Mouse (Mus musculus) stomach, embryonic 15.5 days (tissue): ENCODE data around the gene Bcl6b. TPM values are rescaled to one million over a fixed set of nuclear protein-coding genes. Genes with fewer than 3 reads are reported as not detected.

Experiments used
- ATAC-seq: fragments of 200-750 bp; cut with Nextera tagmentation; 2 replicates; pipeline ENCODE4 v1.8.0; 2017; ENCODE audit warnings: low read depth, moderate number of reproducible peaks, moderate TSS enrichment; ENCODE audit not compliant: insufficient read depth, low FRiP score
- H3K27ac ChIP-seq: fragments of 300-500 bp; sonication (generic); 2 replicates; pipeline ENCODE4 v1.5.1; 2015; ENCODE audit warnings: mild to moderate bottlenecking, inconsistent platforms
- H3K27me3 ChIP-seq: fragments of 300-500 bp; sonication (generic); replicated peaks from 2 replicates; pipeline ENCODE4 v1.6.1; 2015; ENCODE audit warnings: inconsistent platforms
- H3K36me3 ChIP-seq: fragments of 300-500 bp; sonication (generic); 2 replicates; pipeline ENCODE4 v1.6.1; 2015; ENCODE audit warnings: inconsistent platforms
- H3K4me1 ChIP-seq: fragments of 300-500 bp; sonication (generic); 2 replicates; pipeline ENCODE4 v1.6.1; 2015; ENCODE audit warnings: inconsistent platforms
- H3K4me2 ChIP-seq: fragments of 300-500 bp; sonication (generic); 2 replicates; pipeline ENCODE4 v1.6.1; 2015; ENCODE audit warnings: mild to moderate bottlenecking, inconsistent platforms
- H3K4me3 ChIP-seq: fragments of 300-500 bp; sonication (generic); replicated peaks from 2 replicates; pipeline ENCODE4 v1.5.1; 2015; ENCODE audit warnings: inconsistent platforms
- H3K9ac ChIP-seq: fragments of 300-500 bp; sonication (generic); 2 replicates; pipeline ENCODE4 v1.6.1; 2015; ENCODE audit warnings: inconsistent platforms
- H3K9me3 ChIP-seq: fragments of 300-500 bp; sonication (generic); 2 replicates; pipeline ENCODE4 v1.6.1; 2016; ENCODE audit warnings: inconsistent platforms
- WGBS: fragments of 180-500 bp; shearing (Covaris S2); methylation state at CpG from one replicate; pipeline ENCODE4 v1.1.7; 2015; 5-methylcytosine and 5-hydroxymethylcytosine counted together
- polyA plus RNA-seq: library from polyadenylated mRNA; unstranded; fragments of >200 nt; fragmentation: Nextera tagmentation; extraction: Ambion mirVana; gene quantifications from 2 replicates; pipeline ENCODE4 v1.2.1, GENCODE M21; 2015

Gene Bcl6b
- polyA plus RNA-seq, 1 experiment from 2014 or later = 10.9 TPM

DNA sequence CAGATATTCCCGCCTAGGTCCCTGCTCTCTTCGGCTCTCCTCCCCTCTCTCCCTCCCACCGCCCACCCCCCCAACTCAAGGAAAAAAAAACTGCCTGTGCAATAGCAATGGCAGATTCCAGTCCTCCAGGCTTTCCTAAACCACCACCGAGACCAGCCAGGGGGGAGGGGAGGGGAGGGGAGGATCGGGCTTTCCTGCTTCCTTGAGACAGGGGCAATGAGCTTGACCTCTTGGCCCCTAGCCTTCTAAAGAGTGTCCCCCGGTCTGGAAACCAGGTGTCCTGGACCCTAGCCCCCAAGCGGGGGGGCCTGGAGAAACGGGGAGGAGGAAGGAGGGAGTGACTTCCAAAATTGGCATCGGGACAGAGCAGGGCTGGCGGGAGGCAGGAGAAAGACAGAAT lies 2.9 kb upstream of the Bcl6b start:
- Histone ChIP-seq H3K4me1 (peaks cover 40% of the 10 kb centered on the region), H3K27me3 (peaks cover 13% of the 10 kb centered on the region), H3K27ac (0 out of 2 replicates have a peak overlapping the region, but pooled peaks have one; percentile 35), H3K4me2 (peak overlapping the region; percentile 54), H3K4me3 (peak overlapping the region; percentile 37), H3K36me3 (0 out of 2 replicates have a peak, but pooled peaks cover 6% of the 10 kb centered on the region), H3K9ac (no peak overlapping the region; the same call in 1 of the 2 replicates), H3K9me3 (no peaks in the 10 kb centered on the region)
- ATAC-seq = no peak
- WGBS = 7% methylated on average over 9 of the region's 10 CpGs

DNA sequence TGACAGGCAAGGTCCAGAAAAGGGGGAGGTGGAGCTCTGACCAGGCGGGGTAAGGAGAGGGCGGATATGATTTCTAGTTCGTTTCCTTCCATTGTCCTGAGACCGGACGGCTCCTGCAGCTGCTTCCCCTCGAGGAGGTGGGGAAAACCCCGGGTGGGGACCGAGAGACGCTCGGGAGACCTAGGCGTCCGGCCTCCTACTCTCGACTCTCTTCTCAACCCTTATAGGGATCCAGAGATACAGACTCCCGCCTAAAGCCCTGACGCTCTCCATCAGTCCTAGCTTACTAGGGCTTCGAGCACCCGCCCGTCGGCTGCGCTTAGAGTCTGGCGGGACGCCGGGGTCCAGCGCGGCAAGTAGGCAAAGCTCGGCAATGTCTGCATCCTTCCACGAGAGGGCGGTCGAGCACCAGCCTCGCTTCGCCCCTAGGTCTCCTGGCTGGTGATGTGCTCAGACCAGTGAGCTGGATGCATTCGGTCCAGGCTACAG lies 685 bp upstream of the Bcl6b start:
- ATAC-seq = peak; percentile 47
- peaks cover 25% of the 10 kb centered on the region for H3K27me3 ChIP-seq
- H3K4me2 ChIP-seq = peak overlapping the region; percentile 58
- 0 out of 2 replicates have a peak, but pooled peaks cover under 1% of the 10 kb centered on the region for H3K36me3 ChIP-seq
- H3K4me1 ChIP-seq = peaks cover 40% of the 10 kb centered on the region
- peak overlapping the region; percentile 81 for H3K27ac ChIP-seq
- no peak overlapping the region for H3K9ac ChIP-seq
- peak overlapping the region; percentile 37 for H3K4me3 ChIP-seq
- WGBS = under 1% methylated on average over 32 of the region's 32 CpGs
- H3K9me3 ChIP-seq = no peaks in the 10 kb centered on the region

GRCm38 (mm10) chr11:70228828-70229227 lies 770 bp downstream of the Bcl6b start:
- H3K27me3 ChIP-seq = peaks cover 25% of the 10 kb centered on the region
- H3K4me2 ChIP-seq = peak overlapping the region; percentile 58
- H3K9me3 ChIP-seq = no peaks in the 10 kb centered on the region
- WGBS = under 1% methylated on average over 19 of the region's 19 CpGs
- H3K36me3 ChIP-seq = no peaks in the 10 kb centered on the region
- peaks cover 40% of the 10 kb centered on the region for H3K4me1 ChIP-seq
- ATAC-seq = peak; percentile 54; the same call in 1 of the 2 replicates
- no peak overlapping the region for H3K9ac ChIP-seq
- H3K27ac ChIP-seq = peak overlapping the region; percentile 57
- H3K4me3 ChIP-seq = peak overlapping the region; percentile 37

DNA sequence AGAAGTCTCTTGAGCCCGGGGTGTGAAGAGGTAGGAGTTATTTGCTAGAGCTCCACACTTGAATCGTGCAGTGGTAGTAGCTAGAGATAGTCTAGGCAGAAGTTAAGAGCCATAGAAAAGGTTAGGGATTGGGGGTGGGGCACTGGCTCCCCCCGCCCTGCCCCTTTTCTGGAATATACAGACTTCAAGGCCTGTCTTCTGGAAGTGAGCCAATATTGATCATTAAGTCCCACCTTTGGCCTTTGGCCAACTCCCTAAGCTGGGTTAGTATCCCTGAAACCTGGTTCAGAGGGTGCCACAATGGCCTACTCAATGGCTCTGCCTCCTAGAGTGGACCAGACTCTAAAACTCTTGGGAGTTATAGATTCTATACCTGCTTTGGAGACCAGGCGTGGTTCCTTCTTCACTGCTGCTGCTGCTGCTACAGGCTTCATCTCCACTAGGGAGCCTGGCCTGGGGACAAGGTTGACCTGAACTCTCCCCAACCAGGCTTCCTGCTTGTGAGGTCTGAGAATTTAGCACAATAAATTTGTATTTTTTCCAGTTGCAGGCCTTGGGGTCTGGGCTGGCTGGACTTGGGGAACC lies 1.8 kb downstream of the Bcl6b start:
- Histone ChIP-seq H3K4me3 (peak overlapping the region; percentile 37; the same call in 1 of the 2 replicates), H3K36me3 (no peaks in the 10 kb centered on the region), H3K27me3 (peaks cover 25% of the 10 kb centered on the region), H3K4me1 (peaks cover 36% of the 10 kb centered on the region), H3K4me2 (peak overlapping the region; percentile 58), H3K27ac (no peak overlapping the region), H3K9ac (no peak overlapping the region), H3K9me3 (no peaks in the 10 kb centered on the region)
- WGBS = 82% methylated on average over 4 of the region's 4 CpGs
- no peak for ATAC-seq

DNA sequence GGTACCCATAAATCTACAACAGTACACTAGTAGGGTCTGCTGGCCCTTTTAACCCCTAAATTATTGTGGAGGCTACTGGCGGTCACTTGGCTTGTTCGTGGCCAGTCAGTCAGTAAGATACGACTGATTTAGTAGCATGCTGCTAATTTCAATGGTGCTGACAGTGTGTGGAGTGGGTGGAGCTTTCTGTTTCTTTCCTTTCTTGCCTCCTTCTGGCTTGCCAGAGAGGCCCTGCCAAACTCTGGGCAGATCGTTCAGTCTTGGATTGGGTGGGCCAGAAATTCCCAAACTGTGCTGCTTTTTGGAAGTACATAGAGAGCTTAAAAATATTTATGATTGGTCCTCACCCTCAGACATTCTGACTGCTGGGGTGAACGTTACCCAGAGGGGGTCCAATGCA lies 2.5 kb downstream of the Bcl6b start:
- H3K27me3 ChIP-seq = peaks cover 25% of the 10 kb centered on the region
- 43% methylated on average over 5 of the region's 5 CpGs for WGBS

GRCm38 (mm10) chr11:70226602-70226890 lies 3.1 kb downstream of the Bcl6b start:
- Histone ChIP-seq H3K9ac (no peak overlapping the region), H3K36me3 (no peaks in the 10 kb centered on the region), H3K4me1 (peaks cover 40% of the 10 kb centered on the region), H3K27ac (peak overlapping the region; percentile 55; the same call in 1 of the 2 replicates), H3K4me2 (peak overlapping the region; percentile 58), H3K9me3 (no peaks in the 10 kb centered on the region), H3K4me3 (peak overlapping the region; percentile 37), H3K27me3 (peaks cover 25% of the 10 kb centered on the region)
- WGBS = 17% methylated on average over 18 of the region's 18 CpGs
- no peak for ATAC-seq

More for the DNA sequence above, 2.5 kb downstream of the Bcl6b start:
- ATAC-seq = no peak
- H3K4me3 ChIP-seq = peak overlapping the region; percentile 37
- peak overlapping the region; percentile 58 for H3K4me2 ChIP-seq
- H3K36me3 ChIP-seq = no peaks in the 10 kb centered on the region
- no peaks in the 10 kb centered on the region for H3K9me3 ChIP-seq
- H3K9ac ChIP-seq = no peak overlapping the region
- peaks cover 40% of the 10 kb centered on the region for H3K4me1 ChIP-seq
- no peak overlapping the region for H3K27ac ChIP-seq

DNA sequence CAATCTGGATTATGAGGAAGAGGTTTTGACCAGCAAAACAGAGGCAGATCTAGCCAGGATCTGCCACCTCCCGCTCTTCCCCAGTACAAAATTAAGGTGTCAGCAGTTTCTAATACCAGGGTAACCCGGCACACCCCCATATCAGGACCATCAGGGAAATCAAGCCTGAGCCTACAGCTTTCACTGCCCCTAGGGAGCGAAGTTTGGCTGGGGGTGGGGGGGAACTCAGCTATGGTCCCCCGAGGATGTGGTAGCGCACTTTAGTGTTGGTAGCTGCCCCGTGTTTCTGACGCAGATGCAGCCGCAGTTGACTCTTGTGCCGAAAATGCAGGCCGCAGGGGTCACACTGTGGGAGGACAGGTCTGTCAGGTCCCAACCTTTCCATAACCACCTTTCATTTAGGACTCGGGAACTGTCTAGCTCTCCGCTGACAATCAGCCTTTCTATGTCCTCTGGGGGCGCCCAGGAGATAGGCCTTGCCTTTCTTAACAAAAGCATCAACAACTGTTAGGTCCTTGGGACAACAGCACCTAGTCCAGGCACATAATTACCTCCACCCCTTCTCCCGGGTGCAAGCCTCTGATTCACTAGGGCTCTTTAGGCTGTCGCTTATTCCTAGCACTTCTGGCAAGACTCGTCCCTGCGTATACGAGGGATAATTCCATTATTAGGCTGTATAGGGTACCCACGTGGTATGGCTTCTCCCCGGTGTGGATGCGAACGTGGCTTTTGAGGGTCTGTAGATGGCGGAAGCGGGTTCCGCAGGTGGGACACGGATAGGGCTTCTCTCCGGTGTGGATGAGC lies 3.6 kb downstream of the Bcl6b start:
- H3K9ac ChIP-seq = peak overlapping the region; percentile 13; the same call in 1 of the 2 replicates
- H3K4me1 ChIP-seq = peaks cover 40% of the 10 kb centered on the region
- H3K27ac ChIP-seq = peak overlapping the region; percentile 55
- no peaks in the 10 kb centered on the region for H3K36me3 ChIP-seq
- H3K9me3 ChIP-seq = no peaks in the 10 kb centered on the region
- WGBS = 30% methylated on average over 27 of the region's 27 CpGs
- H3K4me2 ChIP-seq = peak overlapping the region; percentile 58
- no peak for ATAC-seq
- H3K27me3 ChIP-seq = peaks cover 25% of the 10 kb centered on the region
- H3K4me3 ChIP-seq = peak overlapping the region; percentile 37

GRCm38 (mm10) chr11:70223724-70224123 lies 5.9 kb downstream of the Bcl6b start:
- Histone ChIP-seq H3K36me3 (no peaks in the 10 kb centered on the region), H3K9ac (no peak overlapping the region), H3K4me1 (peaks cover 28% of the 10 kb centered on the region), H3K9me3 (no peaks in the 10 kb centered on the region), H3K27me3 (peaks cover 20% of the 10 kb centered on the region; the same call in 1 of the 2 replicates), H3K4me2 (no peak overlapping the region), H3K4me3 (no peak overlapping the region), H3K27ac (no peak overlapping the region)
- no peak for ATAC-seq
- WGBS = 82% methylated on average over 9 of the region's 9 CpGs

DNA sequence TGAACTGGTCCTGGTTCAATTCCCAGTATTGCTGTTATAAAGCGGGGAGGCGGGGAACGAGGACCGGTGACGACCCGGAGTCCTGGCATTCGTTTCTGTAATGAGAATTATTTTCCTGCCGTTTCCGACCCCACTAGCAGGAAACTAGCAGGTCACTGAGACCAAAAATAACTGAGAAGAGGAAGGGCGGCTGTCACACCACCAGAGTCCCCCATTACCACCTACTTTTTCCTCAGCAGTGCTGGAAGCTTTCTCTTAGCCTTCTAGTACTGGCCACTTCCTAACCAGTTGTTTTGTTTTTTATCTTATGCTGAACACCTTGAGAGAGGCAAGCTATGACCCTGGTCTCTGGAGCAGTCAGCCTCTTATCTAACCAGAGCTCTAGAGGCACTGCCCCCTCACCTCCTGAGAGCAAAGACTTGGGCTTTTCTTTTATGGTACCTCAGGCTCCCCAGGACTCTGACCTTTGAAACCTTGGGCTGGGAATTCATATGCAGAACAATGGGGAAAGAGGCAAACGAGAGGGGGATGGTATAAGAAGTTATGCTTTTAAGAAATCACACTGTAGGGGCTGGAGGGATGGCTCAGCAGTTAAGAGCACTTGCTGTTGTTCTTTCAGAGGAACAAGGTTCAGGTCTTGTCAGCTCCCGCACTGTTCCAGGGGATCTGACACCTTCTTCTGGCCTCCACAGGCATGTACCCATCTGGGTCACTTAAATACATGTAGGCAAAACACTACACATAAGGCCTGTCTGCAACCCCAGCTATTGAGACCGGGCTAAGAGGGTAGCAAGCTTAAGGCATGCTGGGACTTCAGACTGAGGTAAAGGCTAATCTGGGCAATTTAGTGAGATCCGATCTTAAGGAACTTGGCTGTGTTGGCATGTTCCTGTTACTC lies 7.7 kb downstream of the Bcl6b start:
- H3K9me3 ChIP-seq = no peaks in the 10 kb centered on the region
- 13% methylated on average over 14 of the region's 14 CpGs for WGBS
- H3K27ac ChIP-seq = peak overlapping the region; percentile 78
- H3K4me1 ChIP-seq = peaks cover 20% of the 10 kb centered on the region
- peak overlapping the region; percentile 94 for H3K4me2 ChIP-seq
- peak overlapping the region; percentile 51 for H3K4me3 ChIP-seq
- H3K36me3 ChIP-seq = no peaks in the 10 kb centered on the region
- H3K27me3 ChIP-seq = 0 out of 2 replicates have a peak, but pooled peaks cover 7% of the 10 kb centered on the region
- H3K9ac ChIP-seq = peak overlapping the region; percentile 17; the same call in 1 of the 2 replicates
- peak; percentile 61; the same call in 1 of the 2 replicates for ATAC-seq

GRCm38 (mm10) chr11:70220731-70221602 lies 8.6 kb downstream of the Bcl6b start, which contains the start of gene Slc16a13:
Gene Slc16a13 (minus strand): TSS chr11:70221064.
- H3K36me3 ChIP-seq = no peaks in the 10 kb centered on the region
- H3K27me3 ChIP-seq = peaks cover 5% of the 10 kb centered on the region
- under 1% methylated on average over 28 of the region's 28 CpGs for WGBS
- peak within 1 kb of the TSS; percentile 51 for H3K4me3 ChIP-seq
- no peaks in the 10 kb centered on the region for H3K9me3 ChIP-seq
- H3K9ac ChIP-seq = peak within 1 kb of the TSS; percentile 59; the same call in 1 of the 2 replicates
- peak within 1 kb of the TSS; percentile 78 for H3K27ac ChIP-seq
- peaks cover 12% of the 10 kb centered on the region; the same call in 1 of the 2 replicates for H3K4me1 ChIP-seq
- H3K4me2 ChIP-seq = peak within 1 kb of the TSS; percentile 94
- ATAC-seq = peak; percentile 91
